Mouse (Mus musculus) c-Kit-positive CD71-positive TER-119-negative erythroid progenitor cells, embryonic 14.5 days (primary cell): ENCODE measurements around the gene Amhr2.

Source experiments
- DNase-seq: peaks from one replicate; pipeline ENCODE4 v3.0.0-alpha.2; 2013; ENCODE audit warnings: low read depth

The Amhr2 gene

DNA sequence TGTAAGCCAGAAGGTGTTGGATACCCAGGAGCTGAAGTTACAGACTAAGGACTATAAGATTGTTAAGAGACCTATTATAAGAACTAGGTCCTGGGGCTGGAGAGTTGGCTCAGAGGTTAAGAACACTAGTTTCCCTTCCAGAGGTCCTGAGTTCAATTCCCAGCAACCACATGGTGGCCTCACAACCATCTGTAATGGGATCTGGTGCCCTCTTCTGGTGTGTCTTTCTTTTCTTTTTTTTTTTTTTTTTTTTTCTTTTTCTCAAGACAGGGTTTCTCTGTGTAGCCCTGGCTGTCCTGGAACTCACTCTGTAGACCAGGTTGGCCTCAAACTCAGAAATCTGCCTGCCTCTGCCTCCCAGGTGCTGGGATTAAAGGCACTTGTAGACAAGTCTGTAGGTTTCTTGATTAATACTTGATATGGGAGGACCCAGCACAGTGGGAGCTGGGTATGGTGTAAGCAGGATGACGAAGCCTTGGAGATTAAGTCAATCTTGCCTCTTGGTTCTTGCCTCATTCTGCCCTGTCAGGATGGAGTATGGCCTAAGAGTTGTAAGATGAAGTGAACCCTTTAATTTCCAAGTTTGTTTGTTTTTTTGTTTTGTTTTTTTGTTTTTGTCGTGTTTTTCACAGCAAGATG is 21.4 kb upstream of the Amhr2 start:
- no peak for DNase-seq

DNA sequence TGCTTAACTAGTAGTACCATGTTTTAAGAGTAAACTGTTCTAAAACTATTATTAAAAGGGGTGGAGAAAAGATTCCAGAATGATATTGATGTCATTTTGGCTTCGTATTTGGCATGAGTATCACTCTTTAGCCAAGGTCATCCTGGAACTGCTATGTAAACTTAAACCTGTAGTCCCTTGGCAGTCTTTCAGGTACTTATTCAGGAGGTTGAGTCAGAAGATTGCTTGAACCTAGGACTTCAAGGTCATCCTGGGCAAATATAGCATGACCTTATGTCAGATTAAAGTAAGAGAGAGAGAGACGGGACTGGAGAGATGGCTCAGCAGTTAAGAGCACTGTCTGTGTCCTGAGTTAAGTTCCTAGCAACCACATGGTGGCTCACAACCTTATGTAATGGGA is 20.5 kb upstream of the Amhr2 start:
- DNase-seq = no peak

DNA sequence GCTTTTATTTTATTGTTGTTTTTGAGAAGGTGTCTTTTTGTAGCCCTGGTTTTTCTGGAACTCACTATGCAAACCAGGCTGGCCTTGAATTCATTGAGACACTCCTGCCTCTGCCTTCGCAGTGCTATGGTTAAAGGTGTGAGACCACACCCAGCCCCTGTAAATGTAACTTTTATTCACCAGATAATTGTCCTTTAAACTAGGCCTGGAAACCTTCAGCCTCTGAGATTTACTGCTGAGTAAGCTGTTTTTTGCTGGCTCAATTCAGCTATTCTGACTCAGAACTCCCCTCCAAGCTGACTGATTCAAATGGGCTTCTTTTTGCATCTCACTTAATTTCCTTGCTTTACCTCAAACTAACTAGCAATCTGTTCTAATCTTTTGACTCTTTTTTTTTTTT is 18.2 kb upstream of the Amhr2 start:
- DNase-seq = no peak

DNA sequence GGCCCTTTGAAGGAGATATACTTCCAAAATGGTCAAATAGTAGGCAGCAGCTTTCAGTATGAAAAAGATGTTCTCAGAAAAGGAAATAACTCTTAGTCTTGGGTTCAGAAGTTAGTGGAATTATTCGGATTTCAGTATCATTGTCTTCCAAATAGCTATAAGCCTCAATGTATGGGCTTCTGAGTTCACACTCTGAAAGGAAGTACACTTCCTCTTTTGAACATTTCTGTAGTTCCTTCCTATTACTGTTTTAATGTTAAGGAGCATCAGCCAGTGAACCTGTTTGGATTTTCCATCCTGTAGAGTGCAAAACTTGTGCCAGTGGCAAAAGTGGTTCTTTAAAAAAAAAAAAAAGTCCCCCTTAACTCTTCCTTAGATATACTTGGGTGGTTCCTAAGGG is 13.1 kb upstream of the Amhr2 start:
- DNase-seq = no peak

DNA sequence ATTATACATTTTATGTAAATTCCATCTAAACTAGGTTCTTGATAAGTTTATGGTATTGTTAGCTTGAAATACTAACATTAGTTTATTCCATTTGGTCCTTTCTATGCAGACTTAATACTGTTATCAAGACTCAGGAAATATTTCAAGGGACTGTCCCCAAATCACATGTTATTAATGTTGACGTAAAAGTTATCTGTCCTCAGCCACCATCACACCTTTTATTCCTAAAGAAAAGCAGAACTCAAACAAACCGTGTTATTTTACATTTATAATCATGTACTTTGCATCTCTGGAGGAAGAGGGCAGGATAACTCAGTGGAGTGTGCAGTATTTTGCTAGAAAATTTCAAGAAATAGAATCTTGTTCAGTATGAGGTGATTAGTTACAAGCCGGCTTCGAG is 12.0 kb upstream of the Amhr2 start:
- no peak for DNase-seq

DNA sequence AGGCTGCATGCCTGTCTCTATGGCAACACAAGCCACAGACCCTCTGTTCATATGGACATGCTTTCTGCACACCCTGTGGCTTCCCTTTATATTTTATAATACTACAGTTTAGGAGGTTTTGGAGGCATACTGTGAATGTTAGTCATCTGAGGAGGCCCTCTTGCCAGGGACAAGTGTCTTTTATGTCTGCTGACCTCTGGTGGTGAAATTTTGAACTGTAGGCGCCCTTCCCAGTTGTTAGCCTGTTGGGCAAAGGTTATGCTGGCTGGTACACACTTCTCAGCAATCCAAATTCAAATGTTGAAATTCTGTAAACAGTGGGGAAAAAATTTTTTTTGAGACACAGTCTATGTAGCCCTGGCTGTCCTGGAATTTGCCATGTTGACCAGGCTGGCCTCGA is 2.7 kb upstream of the Amhr2 start:
- peak; percentile 80 for DNase-seq

DNA sequence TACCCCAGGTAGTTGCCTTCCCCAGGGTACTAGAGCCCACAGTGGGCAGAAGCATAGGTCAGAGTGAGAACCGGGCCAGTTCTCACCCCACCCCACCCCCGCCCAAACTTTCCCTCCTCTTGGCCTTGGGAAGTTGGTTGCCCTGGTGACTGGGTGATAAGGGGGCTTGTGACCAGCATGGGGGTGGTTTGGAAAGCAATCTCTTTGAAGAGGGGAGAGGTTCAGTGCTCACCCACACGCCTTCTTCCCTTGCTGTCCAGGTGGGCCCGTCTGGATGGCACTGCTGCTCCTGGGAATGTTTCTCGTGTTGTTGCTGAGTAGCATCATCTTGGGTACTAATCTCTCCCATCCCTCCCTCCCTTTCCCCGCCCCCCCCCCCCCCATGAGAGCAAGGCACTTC is 1.3 kb downstream of the Amhr2 start:
- no peak for DNase-seq

DNA sequence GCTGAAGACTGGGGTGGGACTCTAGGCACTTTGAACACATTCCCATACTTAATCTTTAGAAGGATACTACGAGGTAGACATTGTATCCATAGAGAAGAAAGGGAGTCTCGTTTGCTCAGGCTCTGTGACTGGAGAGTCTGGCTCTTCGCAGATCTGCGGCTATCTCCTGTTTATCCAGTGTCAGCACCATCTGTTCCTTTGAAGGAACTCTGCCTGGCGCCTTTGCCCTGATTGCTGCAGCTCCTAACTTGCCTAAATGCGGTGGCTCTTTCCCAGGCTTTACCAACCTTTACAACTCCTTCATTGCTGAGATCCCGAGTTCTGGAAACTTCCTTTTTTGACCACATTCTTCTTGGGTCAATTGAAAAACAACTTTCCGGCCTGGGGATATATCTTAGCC is 4.2 kb downstream of the Amhr2 start:
- DNase-seq = no peak

DNA sequence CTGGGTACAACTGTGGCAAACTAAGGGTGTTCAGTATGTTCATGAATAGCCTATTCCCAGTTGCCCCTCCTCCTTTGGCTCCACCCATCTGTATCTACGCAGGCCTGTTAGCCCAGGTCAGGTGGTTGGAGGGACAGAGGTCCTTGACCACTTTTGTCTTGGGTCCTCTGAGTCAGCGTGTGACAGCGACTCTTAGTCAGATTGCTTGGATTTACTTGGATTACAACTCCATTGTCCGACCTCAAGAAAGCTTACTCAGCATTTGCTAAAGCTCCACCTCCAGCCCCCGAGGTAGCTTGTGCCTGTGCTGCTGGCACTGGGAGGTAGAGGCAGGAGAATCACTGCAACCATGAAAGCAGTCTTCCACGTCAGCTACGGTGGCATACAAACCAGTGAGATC is 5.8 kb downstream of the Amhr2 start:
- no peak for DNase-seq

DNA sequence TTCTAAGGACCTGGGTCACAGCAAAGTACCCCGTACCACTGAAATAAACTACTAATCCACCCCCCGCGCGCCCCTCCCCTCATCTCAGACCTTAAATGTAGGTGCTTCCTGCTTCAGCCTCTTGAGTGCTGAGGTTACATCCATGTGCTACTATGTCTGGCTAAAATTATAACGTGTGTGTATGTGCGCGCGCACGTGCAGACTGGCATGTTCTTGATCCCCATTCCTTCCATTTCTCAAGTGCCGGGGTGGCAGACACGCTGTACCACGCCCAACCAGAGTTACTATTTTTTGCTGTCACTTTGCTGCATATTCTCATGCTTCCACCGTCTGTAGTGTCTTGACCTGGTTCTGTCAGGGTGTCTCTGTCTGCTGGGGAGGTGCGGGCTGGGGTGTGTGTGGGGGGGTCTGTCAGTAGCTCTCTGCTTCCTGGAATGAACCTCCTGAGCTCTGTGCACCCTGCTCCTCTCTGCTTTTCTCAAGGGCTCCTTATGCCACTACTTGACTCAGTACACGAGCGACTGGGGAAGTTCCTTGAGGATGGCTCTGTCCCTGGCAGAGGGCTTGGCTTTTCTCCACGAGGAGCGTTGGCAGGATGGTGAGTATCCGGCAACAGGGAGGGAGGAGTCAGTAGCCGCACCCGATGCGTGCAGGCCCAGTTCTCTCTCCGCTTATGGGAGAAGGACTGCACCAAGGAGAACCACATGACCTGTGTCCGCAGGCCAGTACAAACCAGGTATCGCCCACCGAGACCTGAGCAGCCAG is 6.7 kb downstream of the Amhr2 start:
- DNase-seq = no peak

DNA sequence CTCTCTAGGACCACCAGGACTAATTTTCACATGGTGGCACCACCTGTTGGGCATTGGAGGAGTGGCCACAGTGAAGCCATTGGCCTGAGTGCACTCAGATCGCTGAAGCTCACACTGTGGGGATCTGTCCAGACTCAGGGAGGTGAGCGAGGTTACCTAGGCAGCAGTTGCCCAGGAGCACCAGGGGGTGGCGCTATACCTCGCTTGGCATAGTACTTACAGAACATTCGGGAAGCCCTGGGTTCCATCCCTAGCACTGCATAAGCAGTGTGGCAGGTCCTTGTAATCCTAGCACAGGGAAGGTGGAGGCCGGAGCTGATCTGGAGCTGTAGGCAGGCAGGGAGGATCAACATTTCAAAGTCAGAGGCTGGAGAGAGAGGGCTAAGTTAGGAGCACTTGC is 10.8 kb downstream of the Amhr2 start:
- DNase-seq = peak; percentile 34

DNA sequence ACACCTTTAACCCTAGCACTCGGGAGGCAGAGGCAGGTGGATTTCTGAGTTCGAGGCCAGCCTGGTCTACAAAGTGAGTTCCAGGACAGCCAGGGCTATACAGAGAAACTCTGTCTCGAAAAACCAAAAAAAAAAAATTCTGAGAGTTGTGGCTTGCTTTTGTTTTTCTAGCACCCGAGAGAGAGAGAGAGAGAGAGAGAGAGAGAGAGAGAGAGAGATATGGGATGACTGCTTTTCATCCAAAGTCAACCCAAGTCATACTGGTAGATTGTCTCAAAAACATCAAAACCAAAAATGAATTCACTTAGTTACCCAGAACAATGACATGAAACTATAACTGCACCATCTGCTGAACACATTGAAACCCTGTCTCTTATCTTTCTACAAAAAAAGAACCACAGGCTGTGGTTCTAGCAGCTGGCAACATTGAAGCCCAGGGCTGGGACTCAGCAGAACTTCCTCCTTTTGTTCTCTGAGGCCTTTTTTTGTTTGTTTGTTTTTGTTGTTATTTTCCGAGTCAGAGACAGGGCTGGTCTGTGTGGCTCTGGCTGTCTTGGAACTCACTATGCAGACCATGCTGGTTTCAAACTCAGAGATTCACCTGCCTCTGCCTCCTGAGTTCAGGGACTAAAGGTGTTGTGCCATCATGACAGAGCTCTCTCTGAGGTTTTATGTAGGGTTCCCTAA is 13.0 kb downstream of the Amhr2 start:
- DNase-seq = peak; percentile 51

DNA sequence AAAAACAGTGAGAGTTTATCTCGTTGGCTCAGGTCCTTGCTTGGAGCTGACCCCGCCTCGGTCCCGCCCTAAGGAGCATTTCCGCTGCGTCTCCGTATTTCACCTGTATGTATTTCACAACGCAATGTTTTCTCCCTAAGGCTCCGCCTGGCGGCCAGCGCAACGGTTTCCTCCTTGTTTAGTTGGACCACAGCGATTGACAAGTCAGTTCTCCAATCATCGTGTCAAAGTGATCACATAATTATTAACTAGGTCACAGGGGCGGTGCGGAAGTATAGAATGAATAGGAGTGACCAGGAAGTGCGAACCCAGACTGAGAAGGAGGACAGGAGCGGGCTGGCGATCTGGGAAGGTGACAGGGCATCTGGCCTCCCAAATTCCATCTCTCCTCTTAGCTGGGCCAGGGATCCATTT is 13.7 kb downstream of the Amhr2 start, which contains the start of gene Prr13:
TSS of gene Prr13 (plus strand) at position 125 of the 414 bp plus-strand sequence.
- peak; percentile 100 for DNase-seq

DNA sequence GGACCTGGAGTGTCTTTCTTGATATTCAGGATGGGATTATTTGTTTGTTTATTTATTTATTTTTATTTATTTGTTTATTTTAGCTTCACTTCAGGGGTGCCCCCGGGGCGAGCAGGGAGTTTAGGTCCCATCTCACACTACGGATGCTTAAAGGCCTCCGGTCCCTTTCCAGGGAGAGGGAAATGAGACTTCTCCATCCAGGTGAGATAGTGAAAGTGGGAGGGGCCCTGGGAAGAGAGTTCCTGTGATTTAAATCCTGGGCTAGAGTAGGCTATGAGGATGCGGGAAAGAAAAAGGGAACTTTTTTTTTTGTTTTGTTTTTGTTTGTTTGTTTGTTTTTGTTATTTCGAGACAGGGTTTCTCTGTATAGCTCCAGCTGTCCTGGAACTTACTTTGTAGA is 14.2 kb downstream of the Amhr2 start:
- DNase-seq = no peak

DNA sequence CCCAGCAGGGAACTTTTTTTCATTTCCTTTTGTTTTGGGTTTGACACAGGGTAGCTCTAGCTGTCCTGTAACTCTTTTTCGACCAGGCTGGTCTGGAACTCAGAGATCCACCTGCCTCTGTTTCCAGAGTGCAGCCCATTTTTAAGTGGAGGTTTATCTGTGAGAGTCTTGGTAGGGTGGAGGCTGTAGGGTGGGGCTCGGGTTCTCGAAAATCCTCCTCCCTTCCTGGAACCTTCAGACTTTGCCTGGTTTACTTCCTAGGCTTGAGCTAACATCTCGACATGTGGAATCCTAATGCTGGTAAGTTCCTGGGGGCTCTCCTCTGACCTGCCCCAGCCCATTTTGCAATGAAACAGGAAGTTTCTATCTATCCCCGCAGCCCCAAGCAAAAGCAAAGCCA is 14.7 kb downstream of the Amhr2 start:
- peak; percentile 82 for DNase-seq

DNA sequence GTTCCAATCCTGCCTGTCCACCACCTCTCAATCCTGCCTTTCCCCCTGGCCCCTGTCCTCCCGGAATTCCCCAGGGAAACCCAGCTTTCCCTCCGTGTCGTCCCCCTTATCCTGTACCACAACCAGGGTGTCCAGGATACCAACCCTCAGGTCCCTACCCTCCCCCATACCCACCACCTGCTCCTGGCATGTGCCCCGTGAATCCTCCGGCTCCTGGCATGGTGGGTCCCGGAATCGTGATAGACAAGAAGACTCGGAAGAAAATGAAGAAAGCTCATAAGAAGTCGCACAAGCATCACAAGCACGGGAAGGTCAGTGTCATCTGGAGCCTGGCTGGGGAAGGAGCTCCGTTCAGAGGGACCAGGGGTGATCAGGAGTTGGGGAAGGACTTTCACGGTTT is 15.2 kb downstream of the Amhr2 start:
- no peak for DNase-seq

DNA sequence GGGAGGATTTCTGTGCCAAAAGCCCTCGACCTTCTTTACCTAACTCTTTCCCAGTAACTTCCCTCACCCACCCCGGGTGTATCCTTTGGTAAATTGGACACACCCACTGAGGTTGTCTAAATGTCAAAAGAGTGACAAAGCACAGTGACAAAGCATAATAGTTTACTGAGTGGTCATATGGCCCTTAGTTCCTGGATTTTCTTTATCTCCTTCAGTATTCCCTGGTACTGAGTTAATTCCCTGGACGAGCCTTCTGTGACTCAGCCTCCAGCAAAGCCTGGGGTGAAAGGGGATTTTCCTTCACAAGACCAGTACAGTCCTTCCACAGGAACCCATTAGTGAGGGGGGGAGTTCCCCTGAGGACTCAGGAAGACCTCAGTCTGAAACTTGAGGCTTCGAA is 15.8 kb downstream of the Amhr2 start:
- DNase-seq = peak; percentile 49

DNA sequence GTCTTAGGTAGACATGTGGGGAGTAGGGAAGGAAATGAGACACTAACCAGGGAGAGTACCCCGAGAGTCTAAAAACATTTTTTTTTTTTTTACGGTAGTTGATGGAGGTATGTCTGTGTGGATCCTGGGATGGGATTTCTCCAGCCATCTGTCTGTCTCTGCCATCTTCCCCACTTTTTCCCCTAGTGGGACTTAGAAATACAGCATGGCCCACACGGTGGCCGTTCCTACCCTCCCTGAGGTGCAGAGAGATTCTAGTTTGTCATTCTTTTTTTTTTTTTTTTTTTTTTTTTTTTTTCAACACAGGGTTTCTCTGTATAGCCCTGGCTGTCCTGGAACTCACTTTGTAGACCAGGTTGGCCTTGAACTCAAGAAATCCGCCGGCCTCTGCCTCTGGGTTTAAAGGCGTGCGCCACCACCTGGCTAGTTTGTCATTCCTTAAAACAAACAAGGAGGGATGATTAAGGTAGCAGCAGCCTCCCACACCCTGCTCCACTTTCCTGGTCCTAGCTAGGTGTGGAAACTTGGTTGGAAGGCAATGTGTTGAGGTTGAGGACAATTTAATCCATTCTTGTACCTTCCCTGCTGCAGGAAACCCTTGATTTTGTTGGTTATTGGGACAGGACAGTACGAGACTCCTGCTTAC is 16.4 kb downstream of the Amhr2 start:
- no peak for DNase-seq

DNA sequence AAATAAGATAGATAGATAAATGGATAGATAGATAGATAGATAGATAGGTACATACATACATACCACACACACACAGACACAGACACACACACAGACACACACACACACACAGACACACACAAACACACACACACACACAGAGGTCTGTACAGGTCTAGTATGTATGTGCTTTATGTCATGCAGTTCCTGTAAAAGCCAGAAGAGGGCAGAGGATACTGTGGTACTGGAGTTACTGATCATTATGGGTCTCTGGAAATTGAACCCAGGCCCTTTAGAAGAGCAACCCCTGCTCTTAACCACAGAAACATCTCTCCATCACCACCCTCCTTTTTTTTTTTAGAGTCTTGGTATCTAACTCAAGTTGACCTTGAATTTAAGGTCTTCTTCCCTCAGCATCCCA is 18.5 kb downstream of the Amhr2 start:
- peak; percentile 48 for DNase-seq

DNA sequence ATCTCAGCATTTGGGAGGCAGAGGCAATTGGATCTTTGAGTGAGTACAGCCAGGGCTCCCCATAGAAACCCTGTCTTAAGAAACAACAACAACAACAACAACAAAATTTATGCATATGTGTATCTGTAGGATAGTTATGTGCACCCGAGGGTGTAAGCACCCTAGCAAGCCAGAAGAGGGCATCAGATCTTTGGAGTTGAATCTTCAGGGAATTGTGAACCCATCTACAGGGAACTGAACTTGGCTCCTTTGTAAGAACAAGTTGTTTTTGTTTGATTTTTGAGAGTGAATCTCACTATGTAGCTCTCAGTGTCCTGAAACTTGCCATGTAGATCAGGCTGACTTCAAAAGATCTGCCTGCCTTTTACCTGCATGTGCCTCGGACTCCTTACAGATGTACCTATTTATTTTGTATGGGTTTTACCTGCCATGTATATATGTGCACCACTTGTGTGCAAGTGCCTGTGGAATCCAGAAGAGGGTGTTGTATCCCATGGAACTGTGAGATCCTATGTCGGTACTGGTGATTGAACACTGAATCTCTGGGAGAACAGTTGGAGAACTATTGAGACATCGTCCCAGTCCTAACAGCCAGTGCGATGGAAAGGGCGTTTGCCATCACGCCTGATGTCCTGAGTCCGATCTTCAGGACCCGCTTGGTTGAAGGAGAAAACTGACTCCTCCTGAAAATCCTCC is 23.7 kb downstream of the Amhr2 start:
- DNase-seq = no peak

DNA sequence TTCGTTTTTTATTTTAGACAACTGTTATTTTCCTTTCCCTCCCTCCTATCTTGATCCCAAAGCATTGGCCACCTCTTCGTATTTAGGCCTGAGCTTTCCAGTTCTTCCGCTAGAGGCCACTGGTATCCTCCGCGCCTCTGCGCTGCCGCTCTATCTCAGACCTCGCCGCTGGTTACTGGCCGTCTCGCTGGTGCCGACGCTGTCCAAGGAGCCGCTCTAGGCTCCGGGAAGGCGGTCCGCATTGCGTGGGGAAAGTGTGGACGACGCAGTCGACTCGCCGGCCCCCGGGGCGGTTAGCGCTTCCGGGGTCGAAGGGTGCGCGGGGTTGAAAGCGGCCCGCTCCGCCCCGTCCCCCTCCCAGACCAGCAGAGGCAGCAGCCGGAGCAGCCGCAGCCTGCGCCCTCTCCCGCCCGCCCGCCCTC is 25.0 kb downstream of the Amhr2 start, which contains the start of gene Pcbp2:
TSS of gene Pcbp2 (plus strand) at position 357 of the 422 bp plus-strand sequence.
- DNase-seq = peak; percentile 96
